Mouse (Mus musculus) lung, embryonic 14.5 days (tissue): Measurements from ENCODE around the gene Gm3512. TPM values are rescaled to one million over a fixed set of nuclear protein-coding genes. Genes with fewer than 3 reads are reported as not detected.
"Not testable (repeated sequence)": the region's sequence is repeated elsewhere in the genome, so short reads cannot be mapped to it uniquely, and the experiment has no call there.

Experiments
- ATAC-seq: fragments of 200-750 bp; cut with Nextera tagmentation; 2 replicates; pipeline ENCODE4 v1.8.0; 2017; ENCODE audit warnings: mild to moderate bottlenecking, moderate TSS enrichment, moderate library complexity; ENCODE audit not compliant: insufficient read depth
- DNase-seq: peaks from one replicate; pipeline ENCODE4 v3.0.0-alpha.2; 2015
- H3K27ac ChIP-seq: fragments of 300-500 bp; sonication (generic); 2 replicates; pipeline ENCODE4 v1.5.1; 2014; ENCODE audit warnings: low read depth, mild to moderate bottlenecking, moderate library complexity
- H3K27me3 ChIP-seq: fragments of 300-500 bp; sonication (generic); 2 replicates; pipeline ENCODE4 v1.6.1; 2014; ENCODE audit warnings: low read length, control low read depth; ENCODE audit not compliant: insufficient read depth
- H3K36me3 ChIP-seq: fragments of 300-500 bp; sonication (generic); 2 replicates; pipeline ENCODE4 v1.6.1; 2014; ENCODE audit warnings: control low read depth; ENCODE audit not compliant: insufficient read depth
- H3K4me1 ChIP-seq: fragments of 300-500 bp; sonication (generic); 2 replicates; pipeline ENCODE4 v1.6.1; 2014; ENCODE audit warnings: antibody characterized with exemption, control low read depth; ENCODE audit not compliant: insufficient read depth
- H3K4me2 ChIP-seq: fragments of 300-500 bp; sonication (generic); 2 replicates; pipeline ENCODE4 v1.6.1; 2014; ENCODE audit warnings: mild to moderate bottlenecking
- H3K4me3 ChIP-seq: fragments of 300-500 bp; sonication (generic); 2 replicates; pipeline ENCODE4 v1.5.1; 2014; ENCODE audit warnings: low read depth, low read length
- H3K9ac ChIP-seq: fragments of 300-500 bp; sonication (generic); 2 replicates; pipeline ENCODE4 v1.6.1; 2014
- H3K9me3 ChIP-seq: fragments of 300-500 bp; sonication (generic); 2 replicates; pipeline ENCODE4 v1.6.1; 2016; ENCODE audit warnings: low read depth, low read length, control low read depth
- CTCF ChIP-seq: IDR thresholded peaks from 2 replicates; pipeline ENCODE4 v1.5.1; 2016; ENCODE audit warnings: antibody characterized with exemption, low read depth
- WGBS: fragments of 180-500 bp; shearing (Covaris S2); extraction: QIAGEN DNeasy Blood & Tissue Kit; methylation state at CpG from one replicate; pipeline ENCODE4 v1.1.7; 2014; 5-methylcytosine and 5-hydroxymethylcytosine counted together
- polyA plus RNA-seq: library from polyadenylated mRNA; unstranded; fragments of >200 nt; fragmentation: Nextera tagmentation; extraction: Ambion mirVana; gene quantifications from 2 replicates; pipeline ENCODE4 v1.2.1, GENCODE M21; 2014

Gene Gm3512
- 3.5 and 4.2 TPM in 2 replicates for polyA plus RNA-seq

GRCm38 (mm10) chr14:7174483-7174971, at the start of gene Gm3512:
Gene Gm3512, minus strand, starts transcription at chr14:7174533.
- no CpG with 5 or more reads among the region's 37 CpGs for WGBS
- not testable (repeated sequence) for H3K4me2 ChIP-seq, H3K27ac ChIP-seq, H3K4me3 ChIP-seq, H3K9me3 ChIP-seq, DNase-seq, ATAC-seq, H3K36me3 ChIP-seq, H3K9ac ChIP-seq, H3K27me3 ChIP-seq, H3K4me1 ChIP-seq

- not testable (repeated sequence) for H3K27me3 ChIP-seq, H3K9me3 ChIP-seq, DNase-seq, H3K9ac ChIP-seq, H3K4me2 ChIP-seq, H3K4me1 ChIP-seq, H3K4me3 ChIP-seq, ATAC-seq, H3K36me3 ChIP-seq, H3K27ac ChIP-seq
- WGBS: 83% methylated on average over 1 of the region's 3 CpGs
Measured at GRCm38 (mm10) chr14:7200070-7200469, 25.7 kb upstream of the Gm3512 start.

- WGBS: no CpG with 5 or more reads among the region's 2 CpGs
- not testable (repeated sequence) for H3K36me3 ChIP-seq, ATAC-seq, DNase-seq, H3K4me1 ChIP-seq, H3K27me3 ChIP-seq, H3K4me3 ChIP-seq, H3K9ac ChIP-seq, H3K27ac ChIP-seq, H3K4me2 ChIP-seq, H3K9me3 ChIP-seq
Measured at GRCm38 (mm10) chr14:7194440-7194839, 20.1 kb upstream of the Gm3512 start, which contains the start of gene Gm16434. Gene Gm16434, minus strand, starts transcription at chr14:7194540.

GRCm38 (mm10) chr14:7125312-7125711, 49.0 kb downstream of the Gm3512 start, which contains the start of gene Gm6676:
Gene Gm6676, minus strand, starts transcription at chr14:7125412.
- H3K9ac ChIP-seq, DNase-seq, H3K9me3 ChIP-seq, H3K27me3 ChIP-seq, ATAC-seq, H3K27ac ChIP-seq, H3K4me3 ChIP-seq, H3K36me3 ChIP-seq, H3K4me2 ChIP-seq, H3K4me1 ChIP-seq: not testable (repeated sequence)
- WGBS: no CpG with 5 or more reads among the region's 2 CpGs

- not testable (repeated sequence) for H3K9me3 ChIP-seq, H3K36me3 ChIP-seq, H3K27me3 ChIP-seq, H3K27ac ChIP-seq, H3K4me1 ChIP-seq
- peak; percentile 66; the same call in 1 of the 2 replicates for ATAC-seq
- Histone ChIP-seq H3K4me2 (peak overlapping the region; percentile 54), H3K4me3 (peak overlapping the region; percentile 37), H3K9ac (peak overlapping the region; percentile 29; the same call in 1 of the 2 replicates)
- DNase-seq: peak; percentile 35
- 0% methylated on average over 8 of the region's 54 CpGs for WGBS
- TF ChIP-seq CTCF: 0 out of 2 replicates have a peak, but pooled peaks have one; percentile 6
Measured at GRCm38 (mm10) chr14:7105124-7105802, 69.1 kb downstream of the Gm3512 start.

Other genes with a start within 250 kb of the Gm3512 start
- not detected in 2 replicates for gene Gm6356, start 200.7 kb downstream of the Gm3512 start, polyA plus RNA-seq
- 0.66 and 0.93 TPM in 2 replicates for gene Gm10406, start 147.1 kb downstream of the Gm3512 start, polyA plus RNA-seq
- gene Gm3685, start 129.6 kb downstream of the Gm3512 start, polyA plus RNA-seq: not detected in 2 replicates
- gene Gm3696, start 73.9 kb downstream of the Gm3512 start, polyA plus RNA-seq: 1.9 TPM in 2 replicates
- gene Gm6676, start 49.1 kb downstream of the Gm3512 start, polyA plus RNA-seq: not detected in 2 replicates
- not detected in 2 replicates for gene Gm16434, start 20.0 kb upstream of the Gm3512 start, polyA plus RNA-seq
- not detected in 2 replicates for gene Gm3727, start 90.2 kb upstream of the Gm3512 start, polyA plus RNA-seq
- gene Gm3739, start 140.5 kb upstream of the Gm3512 start, polyA plus RNA-seq: 0.68 and 1.0 TPM in 2 replicates
- gene Gm5797, start 157.9 kb upstream of the Gm3512 start, polyA plus RNA-seq: not detected in 2 replicates
- gene Gm8374, start 190.6 kb upstream of the Gm3512 start, polyA plus RNA-seq: not detected in 2 replicates